Mouse (Mus musculus): Measurements from ENCODE around the gene Agap1. TPM values are rescaled to one million over a fixed set of nuclear protein-coding genes. Genes with fewer than 3 reads are reported as not detected.

Agap1 gene
- total RNA-seq, 2 experiments from 2014 or later: 21.7 to 29.5 TPM

DNA sequence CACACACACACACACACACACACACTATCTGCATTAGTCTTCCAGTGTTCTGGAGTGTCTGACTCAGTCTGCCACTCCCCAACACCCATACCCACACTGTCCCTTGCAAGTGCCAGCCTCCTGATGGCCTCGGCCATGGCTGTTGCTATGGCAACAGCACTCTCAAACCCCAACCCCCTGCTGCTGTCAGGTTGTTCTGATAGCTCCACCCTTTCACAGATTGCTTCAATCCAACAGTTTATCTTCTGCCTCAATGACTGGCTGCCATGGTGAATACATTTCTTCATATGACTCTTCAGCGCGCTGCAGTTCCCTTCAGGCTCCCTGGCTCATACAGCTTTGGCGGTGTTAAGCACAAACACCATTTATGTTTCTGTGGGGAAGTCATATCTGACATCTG, 315.0 kb downstream of the Agap1 start:
- ATAC-seq (replicated peaks; ENCODE audit: low FRiP score, low TSS enrichment, poor library complexity, severe bottlenecking): no peak

- no peak for ATAC-seq (replicated peaks; ENCODE audit: low FRiP score, low TSS enrichment, poor library complexity, severe bottlenecking)
Measured at GRCm38 (mm10) chr1:89770298-89770697, 315.7 kb downstream of the Agap1 start.

GRCm38 (mm10) chr1:89775750-89776149, 321.1 kb downstream of the Agap1 start:
- no peak for ATAC-seq (replicated peaks; ENCODE audit: low FRiP score, low TSS enrichment, poor library complexity, severe bottlenecking)

- ATAC-seq (replicated peaks; ENCODE audit: low FRiP score, low TSS enrichment, poor library complexity, severe bottlenecking): no peak
Measured at GRCm38 (mm10) chr1:89780675-89781074, 326.1 kb downstream of the Agap1 start.

- ATAC-seq (replicated peaks; ENCODE audit: low FRiP score, low TSS enrichment, poor library complexity, severe bottlenecking): no peak
Measured at GRCm38 (mm10) chr1:89781861-89782260, 327.3 kb downstream of the Agap1 start.

- no peak for ATAC-seq (replicated peaks; ENCODE audit: low FRiP score, low TSS enrichment, poor library complexity, severe bottlenecking)
Measured at GRCm38 (mm10) chr1:89786793-89787192, 332.2 kb downstream of the Agap1 start.

DNA sequence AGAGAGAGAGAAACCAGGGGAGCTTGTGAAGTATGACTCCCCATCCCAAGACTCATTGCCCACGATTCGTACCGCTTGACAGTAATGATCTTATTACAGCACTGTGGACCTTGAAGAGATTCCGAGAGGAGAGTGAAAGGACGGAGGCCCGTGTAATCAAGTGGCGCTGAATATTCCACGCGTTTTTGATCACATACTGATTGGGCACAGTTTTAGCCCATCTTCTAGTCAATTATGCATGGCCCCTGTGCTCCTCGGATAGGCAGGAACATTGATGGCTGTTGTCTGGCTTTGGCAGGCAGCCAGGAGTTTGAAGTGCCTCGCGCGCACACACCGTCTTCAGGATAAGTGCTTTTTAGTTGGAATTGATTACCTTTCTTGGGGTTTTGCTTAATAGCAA, 344.1 kb downstream of the Agap1 start:
- no peak for ATAC-seq (replicated peaks; ENCODE audit: low FRiP score, low TSS enrichment, poor library complexity, severe bottlenecking)

GRCm38 (mm10) chr1:89801506-89801905, 346.9 kb downstream of the Agap1 start:
- no peak for ATAC-seq (replicated peaks; ENCODE audit: low FRiP score, low TSS enrichment, poor library complexity, severe bottlenecking)

DNA sequence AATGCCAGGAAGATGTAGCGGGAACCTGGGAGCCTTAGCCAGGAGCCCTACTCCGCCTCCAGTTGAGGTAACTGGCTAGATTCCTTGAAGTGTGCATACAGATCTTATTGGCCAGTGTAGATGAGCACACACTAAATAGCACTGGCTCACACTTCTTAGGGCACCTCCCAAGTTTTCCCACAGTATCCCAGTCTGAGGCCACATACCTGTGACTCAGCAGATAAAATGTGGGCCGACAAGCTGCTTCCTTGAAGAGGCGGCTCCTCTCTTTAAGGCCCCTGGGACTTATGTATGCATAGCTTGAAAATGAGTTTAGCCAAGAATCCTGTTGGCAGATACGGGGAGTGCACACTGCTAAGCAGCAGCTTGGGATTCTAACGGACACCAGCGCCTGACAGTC, 350.4 kb downstream of the Agap1 start:
- ATAC-seq (replicated peaks; ENCODE audit: low FRiP score, low TSS enrichment, poor library complexity, severe bottlenecking): no peak

DNA sequence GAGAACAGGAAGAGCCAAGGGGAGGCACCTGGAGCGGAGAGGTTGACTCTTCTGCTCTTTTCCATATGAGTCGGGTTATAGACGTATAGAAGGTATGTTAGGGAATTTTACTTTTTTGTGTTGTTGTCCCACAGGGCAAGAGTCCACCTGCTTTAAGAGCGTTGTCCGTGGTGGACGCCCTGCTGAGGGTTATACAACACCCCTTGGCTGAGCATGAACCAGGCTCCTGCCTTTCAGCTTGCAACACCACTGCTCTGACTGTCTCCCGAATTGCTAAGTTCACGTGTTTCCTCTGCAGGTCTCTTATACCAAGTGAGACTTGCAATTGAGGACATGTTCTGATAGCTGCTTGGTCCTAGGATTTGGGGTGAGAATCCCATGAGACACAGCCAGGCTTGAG, 358.2 kb downstream of the Agap1 start:
- no peak for ATAC-seq (replicated peaks; ENCODE audit: low FRiP score, low TSS enrichment, poor library complexity, severe bottlenecking)

- no peak for ATAC-seq (replicated peaks; ENCODE audit: low FRiP score, low TSS enrichment, poor library complexity, severe bottlenecking)
Measured at GRCm38 (mm10) chr1:89816487-89817206, 362.0 kb downstream of the Agap1 start.

- no peak for ATAC-seq (replicated peaks; ENCODE audit: low FRiP score, low TSS enrichment, poor library complexity, severe bottlenecking)
Measured at GRCm38 (mm10) chr1:89821822-89822221, 367.2 kb downstream of the Agap1 start.

DNA sequence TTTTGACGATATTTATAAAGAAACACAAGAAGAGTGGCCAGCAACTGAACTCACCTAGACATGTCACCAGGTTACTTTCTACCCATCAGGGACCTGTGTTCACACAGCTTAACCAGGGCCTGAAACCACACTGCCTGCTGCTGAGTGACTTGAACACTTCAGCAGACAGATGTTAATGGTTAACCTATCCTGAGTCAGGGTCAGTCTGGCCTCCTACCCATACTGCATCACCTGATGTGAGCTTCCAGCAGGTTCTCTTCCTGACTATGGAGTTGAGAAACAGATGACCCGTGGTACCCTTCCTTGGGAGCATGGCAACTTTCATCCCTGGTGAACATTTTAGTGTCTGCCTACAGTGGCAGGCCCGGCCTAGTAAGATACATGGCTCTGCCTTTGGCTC, 367.8 kb downstream of the Agap1 start:
- no peak for ATAC-seq (replicated peaks; ENCODE audit: low FRiP score, low TSS enrichment, poor library complexity, severe bottlenecking)

DNA sequence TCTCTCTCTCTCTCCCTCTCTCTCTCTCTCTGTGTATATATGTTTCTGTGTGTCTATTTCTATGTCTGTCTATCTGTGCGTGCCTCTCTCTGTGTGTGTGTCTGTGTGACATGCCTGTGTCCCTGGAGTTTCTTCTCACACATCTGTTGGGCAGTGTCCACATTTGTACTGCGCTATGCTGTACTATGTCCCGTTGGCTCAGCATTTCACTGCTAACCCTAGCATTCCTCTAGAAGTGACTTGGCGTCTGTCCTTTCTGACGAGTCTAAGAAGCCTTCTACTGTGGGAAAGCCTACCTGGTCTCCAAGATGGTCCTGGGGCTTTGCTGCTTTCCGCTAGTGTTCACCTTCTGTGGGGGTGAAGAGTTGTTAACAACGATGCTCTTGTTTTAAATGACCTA, 368.4 kb downstream of the Agap1 start:
- no peak for ATAC-seq (replicated peaks; ENCODE audit: low FRiP score, low TSS enrichment, poor library complexity, severe bottlenecking)

DNA sequence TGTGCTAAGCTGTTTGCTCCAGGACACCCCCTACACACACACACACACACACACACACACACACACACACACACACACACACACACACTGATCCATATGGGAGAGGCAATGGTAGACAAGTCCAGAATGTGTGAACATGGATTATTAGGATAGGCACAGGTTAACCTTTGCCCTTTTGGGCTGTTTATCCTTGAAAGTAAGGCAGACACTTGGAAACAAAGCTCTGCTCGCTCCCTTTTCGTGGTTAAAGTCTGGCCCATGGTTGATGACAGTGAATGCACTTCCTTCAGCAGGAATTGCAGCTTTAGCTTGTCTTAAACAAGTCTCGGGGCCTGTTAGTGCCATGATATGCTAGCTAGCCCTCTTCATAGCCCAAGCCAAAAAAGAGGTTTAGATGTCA, 372.4 kb downstream of the Agap1 start:
- ATAC-seq (replicated peaks; ENCODE audit: low FRiP score, low TSS enrichment, poor library complexity, severe bottlenecking): no peak

DNA sequence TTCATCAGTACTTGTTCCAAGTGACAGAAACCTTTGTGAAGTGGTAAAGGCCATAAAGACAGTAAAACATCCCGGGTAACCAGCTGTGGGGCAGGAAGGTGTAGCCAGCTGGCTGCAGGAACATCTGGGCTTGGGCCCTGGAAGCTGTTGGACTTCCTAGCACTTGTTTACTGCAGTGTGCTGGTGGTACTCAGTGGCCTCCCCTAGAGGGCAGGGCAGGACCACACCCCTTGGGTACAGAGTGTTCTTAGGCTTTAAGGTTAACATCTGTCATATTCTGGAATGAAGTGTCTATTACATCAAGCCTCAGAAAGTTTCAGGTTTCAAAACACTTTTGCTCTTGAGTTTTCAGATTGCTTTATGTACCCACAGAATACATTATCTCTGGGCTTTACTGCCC, 376.5 kb downstream of the Agap1 start:
- no peak for ATAC-seq (replicated peaks; ENCODE audit: low FRiP score, low TSS enrichment, poor library complexity, severe bottlenecking)

DNA sequence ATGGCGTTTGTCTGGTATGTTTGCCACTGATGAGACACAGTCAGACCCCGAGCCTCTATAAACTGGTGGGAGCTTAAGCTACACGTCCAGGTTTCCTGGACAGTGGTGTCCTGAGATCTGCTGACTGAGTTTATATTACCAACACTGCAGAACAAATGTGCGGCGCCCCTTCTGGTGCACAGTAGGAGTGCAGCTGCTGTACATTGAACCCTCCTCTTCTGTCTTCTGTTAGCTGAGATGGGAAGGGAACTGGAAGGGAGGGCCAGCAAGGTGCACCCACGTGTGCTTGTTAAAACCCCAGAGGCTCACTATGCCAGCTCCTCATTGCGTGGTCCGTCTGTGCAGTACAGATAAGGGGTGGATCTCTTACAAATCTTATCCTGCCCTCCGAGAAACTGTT, 389.5 kb downstream of the Agap1 start:
- ATAC-seq (replicated peaks; ENCODE audit: low FRiP score, low TSS enrichment, poor library complexity, severe bottlenecking): peak; percentile 82

GRCm38 (mm10) chr1:89845487-89845886, 390.9 kb downstream of the Agap1 start:
- no peak for ATAC-seq (replicated peaks; ENCODE audit: low FRiP score, low TSS enrichment, poor library complexity, severe bottlenecking)

GRCm38 (mm10) chr1:89846148-89846547, 391.5 kb downstream of the Agap1 start:
- no peak for ATAC-seq (replicated peaks; ENCODE audit: low FRiP score, low TSS enrichment, poor library complexity, severe bottlenecking)

GRCm38 (mm10) chr1:89848356-89849039, 393.9 kb downstream of the Agap1 start:
- no peak for ATAC-seq (replicated peaks; ENCODE audit: low FRiP score, low TSS enrichment, poor library complexity, severe bottlenecking)

DNA sequence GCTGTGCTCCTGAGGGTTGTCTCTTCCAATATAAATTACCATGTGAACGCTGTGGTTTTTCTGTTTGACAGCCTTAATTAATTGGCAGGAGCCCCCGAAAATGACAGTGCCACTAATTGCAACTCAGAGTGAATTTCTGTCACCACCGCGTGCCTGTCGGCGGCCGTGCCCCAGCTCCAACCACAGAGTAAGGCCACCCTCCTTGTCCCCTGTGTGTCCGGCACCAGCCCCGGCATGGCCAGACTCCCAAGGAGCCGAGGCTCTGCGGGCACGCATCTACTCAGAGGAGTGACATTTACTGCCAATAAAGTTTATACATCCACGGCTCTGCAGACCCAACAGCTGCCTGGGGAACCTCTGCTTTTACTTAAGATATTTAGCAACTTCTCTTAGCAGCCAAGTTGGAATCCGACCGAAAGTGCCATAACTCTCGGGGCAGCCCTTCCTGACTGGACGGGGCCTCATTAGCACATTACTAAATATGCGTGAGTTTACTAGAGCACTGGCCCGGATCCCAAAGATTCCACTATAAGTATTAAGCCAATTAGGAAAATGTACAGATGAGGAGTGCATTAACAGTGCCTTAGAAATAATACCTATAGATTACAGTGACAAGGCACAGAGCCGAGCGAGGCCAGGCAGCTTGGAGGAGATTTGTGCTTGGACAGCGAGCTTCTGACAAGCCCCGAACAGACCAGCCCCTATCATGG, 394.7 kb downstream of the Agap1 start:
- ATAC-seq (replicated peaks; ENCODE audit: low FRiP score, low TSS enrichment, poor library complexity, severe bottlenecking): no peak
